Mouse (Mus musculus) urinary bladder, postnatal 36 days (tissue): Measurements from ENCODE around the gene B3glct.

Experiments
- DNase-seq, 2 experiments: peaks; one replicate each; pipeline ENCODE4 v3.0.0; 2022; ENCODE audit warnings: low spot score in 2 of 2, mixed read lengths in 1 of 2

The B3glct gene

GRCm38 (mm10) chr5:149748640-149749580 lies 70.9 kb downstream of the B3glct start:
- DNase-seq = no peak

DNA sequence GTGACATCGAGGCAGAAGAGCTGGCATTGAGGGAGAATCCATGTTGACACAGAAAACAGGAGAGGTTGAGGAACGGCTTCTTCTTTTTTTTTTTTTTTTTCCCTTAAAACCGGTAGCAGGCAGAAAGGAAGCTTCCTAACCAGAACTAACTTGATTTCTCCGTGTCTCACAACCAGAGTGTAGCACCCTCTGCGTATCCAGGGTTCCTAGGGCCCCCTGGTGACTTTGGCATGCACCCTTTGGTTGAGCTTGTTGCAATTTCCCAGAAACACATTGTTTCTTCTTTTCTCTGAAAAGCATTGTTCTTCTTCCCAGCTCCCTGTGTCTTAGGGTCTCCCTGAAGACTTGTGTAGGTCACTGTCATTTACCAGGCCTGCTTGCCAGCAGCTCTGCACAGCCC lies 73.8 kb downstream of the B3glct start:
- no peak for DNase-seq

DNA sequence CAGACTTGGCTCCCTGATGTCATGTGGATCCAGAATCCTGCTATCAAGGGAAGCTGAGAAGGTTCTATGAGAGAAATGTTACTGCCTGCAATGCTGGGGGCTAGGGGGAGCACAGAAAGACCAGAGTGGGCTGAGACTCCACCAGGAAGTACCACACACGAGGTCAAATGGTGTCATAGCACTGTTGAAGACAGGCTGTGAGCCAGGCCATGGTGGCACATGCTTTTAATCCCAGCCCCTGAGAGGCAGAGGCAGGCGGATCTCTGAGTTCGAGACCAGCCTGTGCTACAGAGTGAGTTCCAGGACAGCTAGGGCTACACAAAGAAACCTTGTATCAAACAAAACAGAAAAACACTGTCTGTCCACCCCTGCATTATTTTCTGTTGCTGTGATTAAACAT lies 75.0 kb downstream of the B3glct start:
- no peak for DNase-seq

DNA sequence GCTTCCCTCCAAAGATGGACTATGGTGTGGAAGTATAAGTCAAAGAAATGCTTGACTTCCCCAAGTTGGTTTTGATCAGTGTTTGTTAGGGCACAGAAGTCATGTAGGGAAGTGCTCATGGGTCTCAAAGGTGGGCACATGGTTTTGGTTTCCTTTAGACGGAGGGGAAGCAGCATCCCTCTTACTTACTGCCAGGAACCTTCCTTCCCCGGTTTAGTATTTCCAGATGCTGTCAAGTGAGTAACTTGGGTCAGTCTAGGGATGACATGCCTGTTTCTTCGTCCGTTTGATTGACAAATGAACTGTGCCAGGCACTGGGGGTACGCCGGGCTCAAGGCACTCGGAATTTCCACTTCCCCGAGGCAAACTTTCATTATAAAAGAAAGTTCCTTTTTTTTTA lies 89.1 kb downstream of the B3glct start:
- no peak for DNase-seq

- no peak for DNase-seq
Measured at GRCm38 (mm10) chr5:149767651-149768301, 89.7 kb downstream of the B3glct start.

- DNase-seq = no peak
Measured at GRCm38 (mm10) chr5:149769666-149770065, 91.6 kb downstream of the B3glct start.

DNA sequence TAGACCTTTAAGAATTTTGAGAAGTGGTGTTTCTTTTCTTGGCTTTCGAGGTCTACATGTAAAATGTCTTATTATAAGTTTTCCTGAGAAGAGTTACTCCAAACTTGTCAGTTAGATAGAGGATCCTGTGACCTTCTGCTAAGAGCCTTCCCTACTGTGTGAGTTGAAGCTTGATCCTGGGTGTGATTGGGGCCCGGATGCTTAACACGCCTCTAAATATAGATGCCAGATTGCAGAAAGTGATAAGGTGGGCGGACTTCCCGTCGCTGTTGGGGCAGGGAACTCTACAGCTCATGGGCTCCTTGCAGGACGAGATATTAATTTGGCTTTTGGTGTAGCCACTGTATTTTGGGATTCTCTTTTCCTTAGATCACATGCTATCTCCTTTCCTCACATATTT lies 98.0 kb downstream of the B3glct start:
- no peak for DNase-seq

GRCm38 (mm10) chr5:149779740-149780139 lies 101.7 kb downstream of the B3glct start:
- no peak for DNase-seq

DNA sequence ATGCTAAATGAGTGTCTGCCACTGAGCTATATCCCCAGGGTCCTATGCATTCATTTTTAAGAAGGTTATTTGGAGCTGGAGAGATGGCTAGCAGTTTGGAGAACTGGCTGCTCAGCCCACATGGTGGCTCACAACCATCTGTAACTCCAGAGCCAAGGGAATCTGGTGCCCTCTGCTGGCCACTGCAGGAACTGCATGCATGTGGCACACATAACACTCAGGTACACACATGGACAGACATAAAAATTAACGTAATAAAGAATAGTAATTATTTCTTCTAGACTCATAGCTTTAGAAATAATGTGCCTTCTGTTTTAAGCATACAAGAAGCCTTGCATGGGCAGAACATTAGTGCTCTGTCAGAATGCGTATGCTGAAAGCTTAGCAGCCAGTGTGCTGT lies 102.4 kb downstream of the B3glct start:
- no peak for DNase-seq

- no peak for DNase-seq
Measured at GRCm38 (mm10) chr5:149790087-149790486, 112.1 kb downstream of the B3glct start.

GRCm38 (mm10) chr5:149810071-149810470 lies 132.0 kb downstream of the B3glct start:
- no peak for DNase-seq

GRCm38 (mm10) chr5:149811835-149812234 lies 133.8 kb downstream of the B3glct start:
- DNase-seq = no peak
